Mouse (Mus musculus): ENCODE data around the gene Rgs14. TPM values are rescaled to one million over a fixed set of nuclear protein-coding genes. Genes with fewer than 3 reads are reported as not detected.

Gene Rgs14
- total RNA-seq, 1 experiment, result 0.62 TPM

DNA sequence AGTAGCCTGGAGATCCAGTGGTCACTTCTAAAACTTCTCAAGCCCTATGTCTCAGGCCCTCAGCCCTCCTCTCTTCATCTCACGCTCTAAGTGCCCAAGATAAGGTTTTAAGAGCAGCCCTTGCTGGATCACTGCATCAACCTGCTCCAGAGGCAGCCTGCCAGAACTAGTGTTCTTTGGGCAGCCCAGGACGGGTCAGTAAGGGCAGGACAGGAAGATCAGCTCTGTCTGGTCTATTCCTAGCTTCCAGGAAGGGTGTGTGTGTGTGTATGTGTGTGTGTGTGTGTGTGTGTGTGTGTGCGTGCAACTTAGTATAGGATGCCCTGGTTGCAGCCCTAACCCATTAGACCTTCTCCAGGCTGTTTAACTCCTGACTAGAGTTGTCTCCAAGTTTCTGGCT is 702 bp downstream of the Rgs14 start:
- DNase-seq (ENCODE audit: low read depth, low spot score), result no peak
- H3K4me1 ChIP-seq (ENCODE audit: control insufficient read depth in 2 of 2, insufficient read depth in 2 of 2, low read length in 2 of 2, poor library complexity in 1 of 2), result peaks cover 0 to 2% of the 10 kb centered on the region in 2 experiments; a peak in 1 of 4 replicates
- TF ChIP-seq MAFK (IDR thresholded peaks at IDR 0.05; ENCODE audit: insufficient read depth, low read depth, low read length), result no peak
- no peak for TF ChIP-seq CHD2 (IDR thresholded peaks at IDR 0.05; ENCODE audit: low read depth, low read length)
- no peak for TF ChIP-seq HCFC1 (IDR thresholded peaks at IDR 0.05; ENCODE audit: borderline replicate concordance, insufficient read depth, low read length)
- TF ChIP-seq ZNF384 (IDR thresholded peaks at IDR 0.05; ENCODE audit: low read depth, low read length), result no peak
- no peak for TF ChIP-seq ZC3H11A (IDR thresholded peaks at IDR 0.05; ENCODE audit: borderline replicate concordance, low read depth, low read length)
- H3K4me3 ChIP-seq (ENCODE audit: insufficient read depth in 1 of 2, low read depth in 1 of 2, low read length in 2 of 2, poor library complexity in 1 of 2, severe bottlenecking in 1 of 2), result no peak overlapping the region
- in situ Hi-C loops (cut with MboI; ENCODE audit: low sequenced_read_pairs in 2 of 2, unreplicated experiment in 2 of 2), result no loop called here
- no peaks in the 10 kb centered on the region for H3K9me3 ChIP-seq (ENCODE audit: control insufficient read depth, insufficient read depth, low read depth, low read length)
- no peak overlapping the region for H3K27ac ChIP-seq (ENCODE audit: insufficient read depth, low read depth, low read length, poor library complexity, severe bottlenecking)
- H3K36me3 ChIP-seq (ENCODE audit: control insufficient read depth, insufficient read depth, low read length, poor library complexity, severe bottlenecking), result no peaks in the 10 kb centered on the region
- no peak overlapping the region for H3K9ac ChIP-seq (ENCODE audit: insufficient read depth, low read depth, low read length, poor library complexity, severe bottlenecking)

DNA sequence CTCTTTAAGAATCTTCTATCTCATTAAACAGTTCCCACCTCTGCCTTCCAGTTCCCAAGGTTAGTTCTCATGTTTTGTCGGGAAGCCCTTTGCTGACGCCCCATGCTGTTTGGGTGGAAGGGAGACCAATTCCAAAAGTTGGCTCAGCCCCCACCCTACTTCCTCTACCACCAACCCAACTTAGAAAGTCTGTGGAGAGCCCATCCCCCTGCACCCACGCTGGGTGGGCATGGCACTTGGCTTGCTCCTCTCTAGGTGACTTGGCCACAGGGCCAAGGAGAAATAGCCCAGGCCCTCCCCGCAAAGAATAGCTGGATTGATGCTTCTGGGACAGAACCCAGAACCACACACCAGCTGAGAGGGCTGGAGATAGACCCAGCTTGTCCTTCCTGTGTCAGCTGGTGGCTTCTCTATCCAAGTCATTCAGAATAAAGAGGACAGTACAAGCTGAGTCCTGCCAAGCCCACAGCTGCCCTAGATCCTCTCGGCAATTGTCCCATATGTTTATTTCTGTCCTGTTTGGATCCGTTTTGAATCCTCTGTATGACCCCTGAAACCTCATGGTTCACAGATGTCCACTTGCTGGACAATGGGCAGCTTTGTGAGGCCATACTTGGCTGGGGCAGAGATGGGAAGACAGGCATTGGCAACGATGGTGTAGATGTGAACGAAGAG is 1.6 kb downstream of the Rgs14 start:
- H3K4me1 ChIP-seq (ENCODE audit: control insufficient read depth in 2 of 2, insufficient read depth in 2 of 2, low read length in 2 of 2, poor library complexity in 1 of 2), result peaks cover 0 to 2% of the 10 kb centered on the region in 2 experiments; a peak in 1 of 4 replicates
- no peak for DNase-seq (ENCODE audit: low read depth, low spot score)
- in situ Hi-C loops (cut with MboI; ENCODE audit: low sequenced_read_pairs in 2 of 2, unreplicated experiment in 2 of 2), result no loop called here
- no peak for TF ChIP-seq MAFK (IDR thresholded peaks at IDR 0.05; ENCODE audit: insufficient read depth, low read depth, low read length)
- no peak for TF ChIP-seq CHD2 (IDR thresholded peaks at IDR 0.05; ENCODE audit: low read depth, low read length)
- no peak for TF ChIP-seq ZNF384 (IDR thresholded peaks at IDR 0.05; ENCODE audit: low read depth, low read length)
- TF ChIP-seq HCFC1 (IDR thresholded peaks at IDR 0.05; ENCODE audit: borderline replicate concordance, insufficient read depth, low read length), result no peak
- no peak for TF ChIP-seq ZC3H11A (IDR thresholded peaks at IDR 0.05; ENCODE audit: borderline replicate concordance, low read depth, low read length)
- no peak overlapping the region for H3K9ac ChIP-seq (ENCODE audit: insufficient read depth, low read depth, low read length, poor library complexity, severe bottlenecking)
- no peak overlapping the region for H3K4me3 ChIP-seq (ENCODE audit: insufficient read depth in 1 of 2, low read depth in 1 of 2, low read length in 2 of 2, poor library complexity in 1 of 2, severe bottlenecking in 1 of 2)
- H3K27ac ChIP-seq (ENCODE audit: insufficient read depth, low read depth, low read length, poor library complexity, severe bottlenecking), result no peak overlapping the region
- no peaks in the 10 kb centered on the region for H3K9me3 ChIP-seq (ENCODE audit: control insufficient read depth, insufficient read depth, low read depth, low read length)
- no peaks in the 10 kb centered on the region for H3K36me3 ChIP-seq (ENCODE audit: control insufficient read depth, insufficient read depth, low read length, poor library complexity, severe bottlenecking)

DNA sequence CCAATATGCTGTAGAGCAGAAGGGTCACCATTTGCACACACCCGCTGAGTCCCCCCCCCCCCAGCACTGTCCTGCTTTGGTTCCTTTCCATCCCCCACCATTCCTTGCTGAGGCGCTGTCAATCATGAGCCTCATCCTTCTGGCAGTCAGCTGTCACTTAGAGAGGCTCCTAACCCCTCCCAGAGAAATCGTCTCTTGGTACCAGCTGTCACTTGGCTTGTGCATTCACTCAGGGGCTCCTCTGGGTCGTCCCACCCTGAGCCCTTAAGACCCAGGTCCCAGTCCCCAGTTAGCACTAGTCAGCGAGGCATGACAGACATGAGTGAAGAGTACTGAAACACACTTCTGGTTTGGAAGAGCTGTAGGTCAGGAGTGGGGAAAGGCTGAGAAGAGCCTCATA is 2.2 kb downstream of the Rgs14 start:
- Histone ChIP-seq H3K9me3 (ENCODE audit: control insufficient read depth, insufficient read depth, low read depth, low read length) (no peaks in the 10 kb centered on the region), H3K9ac (ENCODE audit: insufficient read depth, low read depth, low read length, poor library complexity, severe bottlenecking) (no peak overlapping the region), H3K27ac (ENCODE audit: insufficient read depth, low read depth, low read length, poor library complexity, severe bottlenecking) (no peak overlapping the region), H3K36me3 (ENCODE audit: control insufficient read depth, insufficient read depth, low read length, poor library complexity, severe bottlenecking) (no peaks in the 10 kb centered on the region), H3K4me1 (ENCODE audit: control insufficient read depth in 2 of 2, insufficient read depth in 2 of 2, low read length in 2 of 2, poor library complexity in 1 of 2) (peaks cover 0 to 2% of the 10 kb centered on the region in 2 experiments; a peak in 1 of 4 replicates), H3K4me3 (ENCODE audit: insufficient read depth in 1 of 2, low read depth in 1 of 2, low read length in 2 of 2, poor library complexity in 1 of 2, severe bottlenecking in 1 of 2) (no peak overlapping the region)
- TF ChIP-seq HCFC1 (IDR thresholded peaks at IDR 0.05; ENCODE audit: borderline replicate concordance, insufficient read depth, low read length) (no peak), ZNF384 (IDR thresholded peaks at IDR 0.05; ENCODE audit: low read depth, low read length) (no peak), MAFK (IDR thresholded peaks at IDR 0.05; ENCODE audit: insufficient read depth, low read depth, low read length) (no peak), ZC3H11A (IDR thresholded peaks at IDR 0.05; ENCODE audit: borderline replicate concordance, low read depth, low read length) (no peak), CHD2 (IDR thresholded peaks at IDR 0.05; ENCODE audit: low read depth, low read length) (no peak)
- in situ Hi-C loops (cut with MboI; ENCODE audit: low sequenced_read_pairs in 2 of 2, unreplicated experiment in 2 of 2), result no loop called here
- DNase-seq (ENCODE audit: low read depth, low spot score), result no peak

DNA sequence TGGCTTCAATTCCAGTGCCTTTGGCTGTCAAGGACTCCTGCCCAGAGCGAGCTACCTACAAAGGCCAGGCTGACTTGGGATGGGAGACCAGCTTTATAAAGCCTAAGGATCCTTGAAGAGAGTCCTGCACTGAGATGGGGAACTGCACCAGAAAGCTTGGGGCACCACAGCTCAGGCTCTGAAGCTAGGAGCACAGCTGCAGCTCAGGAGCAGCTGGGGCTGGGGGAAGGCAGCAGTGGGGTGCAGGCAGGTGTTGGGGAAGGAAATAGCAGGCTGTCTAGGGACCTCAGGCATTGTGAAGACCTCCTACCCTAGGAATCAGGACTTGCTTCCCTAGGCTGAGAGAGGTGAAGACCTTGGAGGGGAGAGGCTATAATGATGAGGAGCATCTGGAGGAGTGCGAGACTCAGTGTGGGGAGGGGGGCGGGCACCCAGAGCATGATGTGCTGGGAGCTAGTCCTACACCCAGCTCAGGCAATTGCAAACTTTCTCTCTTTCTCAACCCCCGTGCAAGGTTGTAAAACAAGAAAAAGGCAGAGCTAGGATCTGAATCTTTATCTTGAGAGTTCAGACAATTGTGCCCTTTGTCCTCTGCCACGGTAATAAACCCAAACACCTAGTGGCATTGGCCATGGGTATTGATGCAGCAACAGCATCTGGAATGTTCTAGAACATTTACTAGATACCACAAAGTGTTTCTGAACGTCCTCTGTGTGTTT is 4.8 kb downstream of the Rgs14 start:
- H3K9ac ChIP-seq (ENCODE audit: insufficient read depth, low read depth, low read length, poor library complexity, severe bottlenecking), result no peak overlapping the region
- no peak overlapping the region for H3K27ac ChIP-seq (ENCODE audit: insufficient read depth, low read depth, low read length, poor library complexity, severe bottlenecking)
- in situ Hi-C loops (cut with MboI; ENCODE audit: low sequenced_read_pairs in 2 of 2, unreplicated experiment in 2 of 2), result no loop called here
- H3K36me3 ChIP-seq (ENCODE audit: control insufficient read depth, insufficient read depth, low read length, poor library complexity, severe bottlenecking), result no peaks in the 10 kb centered on the region
- H3K9me3 ChIP-seq (ENCODE audit: control insufficient read depth, insufficient read depth, low read depth, low read length), result no peaks in the 10 kb centered on the region
- no peak for DNase-seq (ENCODE audit: low read depth, low spot score)
- TF ChIP-seq ZC3H11A (IDR thresholded peaks at IDR 0.05; ENCODE audit: borderline replicate concordance, low read depth, low read length) (no peak), CHD2 (IDR thresholded peaks at IDR 0.05; ENCODE audit: low read depth, low read length) (no peak), MAFK (IDR thresholded peaks at IDR 0.05; ENCODE audit: insufficient read depth, low read depth, low read length) (no peak), ZNF384 (IDR thresholded peaks at IDR 0.05; ENCODE audit: low read depth, low read length) (no peak), HCFC1 (IDR thresholded peaks at IDR 0.05; ENCODE audit: borderline replicate concordance, insufficient read depth, low read length) (no peak)
- peaks cover 0 to 7% of the 10 kb centered on the region in 2 experiments; a peak in 1 of 4 replicates for H3K4me1 ChIP-seq (ENCODE audit: control insufficient read depth in 2 of 2, insufficient read depth in 2 of 2, low read length in 2 of 2, poor library complexity in 1 of 2)
- H3K4me3 ChIP-seq (ENCODE audit: insufficient read depth in 1 of 2, low read depth in 1 of 2, low read length in 2 of 2, poor library complexity in 1 of 2, severe bottlenecking in 1 of 2), result no peak overlapping the region
